Mouse (Mus musculus) midbrain, embryonic 12.5 days (tissue): ENCODE results near the gene 9330161L09Rik. TPM values are rescaled to one million over a fixed set of nuclear protein-coding genes. Genes with fewer than 3 reads are reported as not detected.

Experiments used
- ATAC-seq: fragments of 200-750 bp; cut with Nextera tagmentation; 2 replicates; pipeline ENCODE4 v1.8.0; 2017; ENCODE audit warnings: low read depth, moderate TSS enrichment, moderate library complexity; ENCODE audit not compliant: low FRiP score
- H3K27ac ChIP-seq: fragments of 300-500 bp; sonication (generic); replicated peaks from 2 replicates; pipeline ENCODE4 v1.5.1; 2016; ENCODE audit warnings: mild to moderate bottlenecking
- H3K27me3 ChIP-seq: fragments of 300-500 bp; sonication (generic); 2 replicates; pipeline ENCODE4 v1.6.1; 2016; ENCODE audit warnings: mild to moderate bottlenecking
- H3K36me3 ChIP-seq: fragments of 300-500 bp; sonication (generic); 2 replicates; pipeline ENCODE4 v1.6.1; 2016
- H3K4me1 ChIP-seq: fragments of 300-500 bp; sonication (generic); 2 replicates; pipeline ENCODE4 v1.6.1; 2016
- H3K4me2 ChIP-seq: fragments of 300-500 bp; sonication (generic); replicated peaks from 2 replicates; pipeline ENCODE4 v1.6.1; 2016; ENCODE audit warnings: mild to moderate bottlenecking, moderate library complexity
- H3K4me3 ChIP-seq: fragments of 300-500 bp; sonication (generic); 2 replicates; pipeline ENCODE4 v1.5.1; 2016; ENCODE audit warnings: mild to moderate bottlenecking
- H3K9ac ChIP-seq: fragments of 300-500 bp; sonication (generic); replicated peaks from 2 replicates; pipeline ENCODE4 v1.6.1; 2016; ENCODE audit warnings: mild to moderate bottlenecking, moderate library complexity
- H3K9me3 ChIP-seq: fragments of 300-500 bp; sonication (generic); 2 replicates; pipeline ENCODE4 v1.6.1; 2016; ENCODE audit warnings: mild to moderate bottlenecking
- WGBS: fragments of 180-500 bp; shearing (Covaris S2); methylation state at CpG from one replicate; pipeline ENCODE4 v1.1.7; 2016; 5-methylcytosine and 5-hydroxymethylcytosine counted together
- polyA plus RNA-seq: library from polyadenylated mRNA; unstranded; fragments of >200 nt; fragmentation: Nextera tagmentation; extraction: Ambion mirVana; gene quantifications from 2 replicates; pipeline ENCODE4 v1.2.1, GENCODE M21; 2016

The 9330161L09Rik gene
- polyA plus RNA-seq, 1 experiment from 2014 or later: 0.96 TPM

DNA sequence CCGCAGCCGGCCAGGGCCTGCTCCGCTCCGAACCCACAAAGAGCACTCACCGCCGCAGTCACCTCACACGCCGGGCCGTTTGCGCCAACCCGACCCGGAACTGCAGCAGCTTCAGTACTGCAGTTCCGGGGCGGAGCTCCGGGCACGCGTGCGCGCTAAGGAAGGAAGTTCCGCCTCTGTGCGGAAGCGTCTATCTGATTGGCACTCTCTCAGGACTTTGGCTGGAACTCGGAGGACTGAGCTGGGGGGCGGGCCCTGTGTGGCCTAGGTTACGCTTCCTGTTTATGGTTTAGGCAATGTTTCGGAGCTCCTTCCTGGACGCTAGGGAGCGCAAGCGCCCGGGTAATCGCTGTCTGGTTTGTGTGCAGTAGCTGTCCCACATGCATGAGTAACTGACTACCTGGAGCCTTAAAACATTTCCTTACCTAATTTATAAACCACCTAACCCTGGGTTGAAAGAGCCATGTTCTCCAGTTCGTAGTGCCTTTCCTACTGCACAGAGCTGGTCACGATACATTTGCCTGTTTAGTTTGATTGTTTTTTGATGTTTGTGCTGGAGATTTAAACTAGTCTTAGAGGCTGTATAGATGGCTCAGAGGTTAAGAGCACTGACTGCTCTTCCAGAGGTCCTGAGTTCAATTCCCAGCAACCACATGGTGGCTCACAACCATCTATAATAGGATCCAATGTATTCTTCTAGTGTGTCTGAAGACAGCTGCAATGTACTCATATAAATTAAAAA lies 18.3 kb upstream of the 9330161L09Rik start, which contains the start of gene Ddx24:
Ddx24 (minus strand) TSS at position 102 of the 742 bp plus-strand sequence.
- Histone ChIP-seq H3K4me1 (peaks cover 33% of the 10 kb centered on the region), H3K27ac (no peak within 1 kb of the TSS), H3K9me3 (no peaks in the 10 kb centered on the region), H3K4me3 (peak within 1 kb of the TSS; percentile 95), H3K36me3 (peaks cover 22% of the 10 kb centered on the region), H3K9ac (peak within 1 kb of the TSS; percentile 89), H3K4me2 (peak within 1 kb of the TSS; percentile 93), H3K27me3 (no peaks in the 10 kb centered on the region)
- 1% methylated on average over 33 of the region's 33 CpGs for WGBS
- peak; percentile 100 for ATAC-seq

DNA sequence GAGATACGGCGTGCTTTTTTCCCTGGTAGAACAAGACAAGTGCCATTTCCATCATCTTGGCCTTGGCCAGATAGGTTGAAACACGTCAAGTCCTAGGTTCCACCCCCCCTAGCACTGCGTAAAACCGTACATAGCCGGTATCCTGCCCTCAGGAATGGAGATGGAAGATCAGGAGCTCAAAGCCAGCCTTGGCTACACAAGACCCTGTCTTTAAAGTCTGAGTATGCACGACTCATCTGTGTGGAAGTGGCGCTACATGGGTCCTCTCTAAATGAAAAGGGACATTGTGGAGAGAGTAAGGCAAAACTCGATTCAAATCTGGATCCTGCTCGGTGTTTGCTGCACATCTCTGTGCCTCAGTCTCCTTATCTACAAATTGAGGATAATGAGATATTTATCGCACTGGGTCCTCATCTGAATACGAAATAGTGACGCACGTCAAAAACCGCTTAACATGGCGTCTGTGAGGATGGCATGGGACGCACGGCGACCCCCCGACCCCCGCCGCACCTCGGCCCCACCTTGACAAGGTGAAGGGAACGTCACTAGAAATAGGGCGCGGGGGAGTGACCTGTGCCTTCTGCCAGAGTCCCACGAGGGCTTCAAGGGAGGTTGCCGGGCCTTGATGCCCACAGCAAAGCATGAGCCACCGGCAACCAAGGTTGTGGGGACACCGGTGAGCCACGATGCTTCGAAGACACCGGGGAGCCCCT lies 17.6 kb upstream of the 9330161L09Rik start:
- Histone ChIP-seq H3K9ac (peak overlapping the region; percentile 89), H3K4me3 (peak overlapping the region; percentile 95), H3K27me3 (no peaks in the 10 kb centered on the region), H3K9me3 (no peaks in the 10 kb centered on the region), H3K36me3 (peaks cover 22% of the 10 kb centered on the region), H3K4me2 (peak overlapping the region; percentile 93), H3K27ac (no peak overlapping the region), H3K4me1 (peaks cover 33% of the 10 kb centered on the region)
- no peak for ATAC-seq
- 10% methylated on average over 33 of the region's 33 CpGs for WGBS

DNA sequence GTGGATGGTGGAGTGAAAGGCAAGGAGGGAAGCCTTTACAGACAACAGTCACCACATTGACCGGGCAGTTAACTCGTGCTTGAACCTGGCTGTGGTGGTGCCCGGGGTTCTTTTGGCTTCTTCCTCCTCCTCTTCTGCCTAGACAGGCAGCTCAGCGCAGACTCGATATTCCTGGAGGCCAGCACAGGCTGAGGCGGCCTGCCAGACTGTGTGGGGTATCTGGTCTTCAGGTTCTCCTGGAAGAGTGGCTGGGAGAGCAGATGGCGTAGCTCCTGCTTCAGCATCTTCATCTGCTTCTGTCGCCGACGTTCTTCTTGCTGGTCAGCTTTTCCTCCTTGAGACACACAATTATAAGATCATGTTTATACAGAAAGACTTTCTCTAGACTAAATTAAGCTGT lies 524 bp upstream of the 9330161L09Rik start:
- H3K27me3 ChIP-seq: no peaks in the 10 kb centered on the region
- H3K4me3 ChIP-seq: no peak overlapping the region
- no peaks in the 10 kb centered on the region for H3K4me1 ChIP-seq
- no peaks in the 10 kb centered on the region for H3K9me3 ChIP-seq
- ATAC-seq: no peak
- no peak overlapping the region for H3K27ac ChIP-seq
- no peak overlapping the region for H3K9ac ChIP-seq
- WGBS: 94% methylated on average over 10 of the region's 10 CpGs
- H3K36me3 ChIP-seq: peaks cover 91% of the 10 kb centered on the region
- no peak overlapping the region for H3K4me2 ChIP-seq

DNA sequence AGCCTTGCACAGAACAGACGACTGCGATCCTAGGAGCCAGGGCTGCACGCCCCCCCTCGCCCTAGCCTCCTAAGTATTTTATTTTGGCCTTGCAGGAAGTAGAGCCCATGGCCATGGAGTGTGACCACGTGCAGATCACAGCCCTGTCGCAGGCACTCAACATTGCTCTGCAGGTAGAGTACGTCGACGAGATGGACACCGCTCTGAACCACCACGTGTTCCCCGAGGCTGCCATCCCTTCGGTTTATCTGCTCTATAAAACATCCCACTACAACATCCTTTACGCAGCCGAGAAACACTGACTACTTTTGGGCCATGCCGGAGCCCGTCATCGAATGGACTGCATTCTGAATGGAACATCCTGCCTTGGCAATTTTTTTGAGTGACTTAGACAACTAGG lies 3.5 kb downstream of the 9330161L09Rik start:
- no peaks in the 10 kb centered on the region for H3K4me1 ChIP-seq
- no peak for ATAC-seq
- H3K27ac ChIP-seq: no peak overlapping the region
- peaks cover 65% of the 10 kb centered on the region for H3K36me3 ChIP-seq
- H3K9ac ChIP-seq: no peak overlapping the region
- H3K4me2 ChIP-seq: no peak overlapping the region
- no peak overlapping the region for H3K4me3 ChIP-seq
- WGBS: 89% methylated on average over 18 of the region's 18 CpGs
- H3K27me3 ChIP-seq: no peaks in the 10 kb centered on the region
- H3K9me3 ChIP-seq: no peaks in the 10 kb centered on the region

DNA sequence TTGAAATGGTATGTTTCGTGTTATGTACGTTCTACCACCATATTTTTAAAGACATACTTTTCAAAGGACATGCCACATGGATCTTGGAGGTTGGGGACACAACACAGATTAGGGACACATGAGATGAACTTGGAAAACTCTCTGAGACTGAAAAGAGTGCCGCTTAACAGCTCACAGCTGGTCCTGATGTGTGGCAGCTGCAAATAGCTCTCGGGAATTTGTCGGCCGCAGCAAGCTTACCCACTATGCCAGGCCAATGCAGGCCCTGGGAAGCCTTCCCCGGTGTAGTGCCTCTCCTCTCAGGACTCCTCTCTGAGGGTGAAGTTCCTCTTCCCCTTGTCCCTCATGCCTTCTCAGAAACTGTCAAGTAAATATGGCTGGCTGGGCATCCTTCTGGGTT lies 10.9 kb downstream of the 9330161L09Rik start:
- ATAC-seq: no peak
- Histone ChIP-seq H3K4me3 (no peak overlapping the region), H3K4me2 (no peak overlapping the region), H3K36me3 (peaks cover 9% of the 10 kb centered on the region; the same call in 1 of the 2 replicates), H3K4me1 (no peaks in the 10 kb centered on the region; the same call in 1 of the 2 replicates), H3K27ac (no peak overlapping the region), H3K9me3 (no peaks in the 10 kb centered on the region), H3K27me3 (no peaks in the 10 kb centered on the region), H3K9ac (no peak overlapping the region)
- 87% methylated on average over 7 of the region's 7 CpGs for WGBS

DNA sequence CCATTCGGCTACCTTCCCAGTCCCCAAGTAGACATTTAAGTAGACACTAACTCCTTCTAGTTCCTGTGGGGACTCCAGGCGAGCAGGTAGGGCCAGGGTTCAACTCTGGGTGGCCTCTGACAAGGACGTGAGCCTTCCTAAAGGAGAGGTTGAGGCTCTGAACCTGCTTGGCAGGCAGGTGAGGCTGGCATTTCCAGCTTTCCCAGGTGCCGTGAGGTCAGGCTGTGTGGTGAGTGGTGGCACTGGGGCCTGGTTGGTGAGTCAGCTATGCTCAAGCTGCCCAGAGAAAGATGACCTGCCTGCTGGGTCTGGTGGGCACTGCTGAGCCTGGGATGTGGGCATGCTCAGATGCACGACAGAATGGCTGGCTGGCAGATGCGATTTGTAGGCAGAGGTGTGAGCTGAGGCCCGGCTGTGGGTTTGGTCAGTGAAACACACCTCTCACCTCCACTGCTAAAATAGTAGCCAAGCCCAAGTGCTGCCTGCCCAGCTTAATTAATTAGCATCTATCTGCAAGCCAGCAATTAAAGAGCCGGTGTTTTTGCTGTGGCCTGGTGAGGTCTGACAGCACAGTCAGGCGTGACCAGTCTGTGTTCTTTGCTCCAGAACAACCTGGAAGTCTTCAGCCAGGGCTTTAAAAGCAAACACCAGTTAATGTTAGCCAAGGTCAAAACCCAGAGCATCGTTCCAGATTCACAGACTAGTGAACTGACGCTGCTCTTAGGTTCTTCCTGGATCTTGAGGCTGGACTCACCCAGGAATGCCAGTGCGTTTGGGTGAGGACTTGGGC lies 11.9 kb downstream of the 9330161L09Rik start:
- H3K27me3 ChIP-seq: no peaks in the 10 kb centered on the region
- H3K36me3 ChIP-seq: no peaks in the 10 kb centered on the region
- H3K4me1 ChIP-seq: no peaks in the 10 kb centered on the region; the same call in 1 of the 2 replicates
- no peaks in the 10 kb centered on the region for H3K9me3 ChIP-seq
- WGBS: 86% methylated on average over 12 of the region's 12 CpGs
- H3K4me2 ChIP-seq: no peak overlapping the region
- no peak for ATAC-seq
- H3K27ac ChIP-seq: no peak overlapping the region
- no peak overlapping the region for H3K4me3 ChIP-seq
- no peak overlapping the region for H3K9ac ChIP-seq

DNA sequence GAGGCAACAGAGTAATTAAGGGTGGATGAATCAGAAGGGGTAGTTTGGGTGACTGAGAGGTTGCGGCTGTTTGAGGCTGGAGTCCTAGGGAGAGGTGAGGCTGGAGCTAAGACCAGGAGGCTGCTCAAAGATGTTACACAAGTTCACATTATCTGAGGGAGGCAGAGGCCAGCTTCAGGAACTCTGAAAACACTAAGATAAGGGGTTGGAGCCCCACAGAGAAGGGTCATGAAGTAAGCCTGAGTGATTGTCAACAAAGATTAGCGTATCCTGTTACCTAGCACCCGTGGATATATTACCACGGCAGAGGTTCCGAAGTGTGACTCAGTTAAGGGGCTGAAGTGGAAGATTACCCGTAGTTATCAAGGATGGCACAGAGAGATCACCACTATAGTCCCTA lies 14.1 kb downstream of the 9330161L09Rik start:
- Histone ChIP-seq H3K36me3 (no peaks in the 10 kb centered on the region), H3K4me3 (no peak overlapping the region), H3K9ac (no peak overlapping the region), H3K4me1 (peaks cover 6% of the 10 kb centered on the region), H3K27me3 (no peaks in the 10 kb centered on the region), H3K4me2 (no peak overlapping the region), H3K9me3 (no peaks in the 10 kb centered on the region), H3K27ac (no peak overlapping the region)
- ATAC-seq: no peak
- WGBS: 42% methylated on average over 6 of the region's 6 CpGs

DNA sequence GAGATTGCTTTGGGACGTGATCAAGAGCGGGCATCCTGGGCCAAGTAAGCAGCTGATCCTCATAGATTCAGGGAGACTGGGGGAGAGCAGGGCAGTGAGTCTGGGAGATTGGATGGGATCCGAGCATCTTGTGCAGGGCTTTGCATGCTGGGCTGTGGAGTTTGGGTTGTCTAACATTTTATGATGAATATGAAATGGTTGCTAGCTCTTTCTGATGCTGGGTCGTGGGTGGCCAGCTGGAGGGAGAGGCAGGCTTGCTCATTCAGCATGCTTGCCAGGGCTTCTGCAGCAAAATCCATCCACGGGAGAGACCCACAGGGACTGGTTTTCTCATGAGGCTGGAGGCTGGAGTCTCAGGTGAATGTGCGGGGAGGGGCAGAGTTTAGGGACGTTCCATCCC lies 16.5 kb downstream of the 9330161L09Rik start:
- H3K27ac ChIP-seq: no peak overlapping the region
- H3K27me3 ChIP-seq: no peaks in the 10 kb centered on the region
- ATAC-seq: no peak
- no peaks in the 10 kb centered on the region for H3K36me3 ChIP-seq
- no peak overlapping the region for H3K9ac ChIP-seq
- H3K4me1 ChIP-seq: peaks cover 6% of the 10 kb centered on the region
- no peak overlapping the region for H3K4me2 ChIP-seq
- H3K4me3 ChIP-seq: no peak overlapping the region
- WGBS: 93% methylated on average over 7 of the region's 7 CpGs
- H3K9me3 ChIP-seq: no peaks in the 10 kb centered on the region

DNA sequence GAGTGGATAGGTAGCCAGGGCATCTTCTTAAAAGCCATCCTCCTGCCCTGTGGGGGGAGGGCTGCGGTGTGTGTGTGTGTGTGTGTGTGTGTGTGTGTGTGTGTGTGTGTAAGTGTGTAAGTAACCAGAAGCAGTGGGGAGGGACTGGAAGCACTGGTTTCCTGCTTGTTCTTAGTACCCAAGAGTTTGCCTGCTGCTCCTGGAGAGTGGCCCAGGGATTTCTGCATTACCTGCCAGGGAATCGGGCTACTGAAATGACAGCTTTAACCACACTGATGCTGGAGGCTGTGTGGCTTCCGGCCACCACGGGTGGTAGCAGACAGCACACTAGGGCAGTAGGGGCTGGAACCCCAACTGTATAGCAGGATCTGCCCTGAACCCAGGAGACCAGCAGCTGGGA lies 17.6 kb downstream of the 9330161L09Rik start:
- Histone ChIP-seq H3K4me1 (peaks cover 6% of the 10 kb centered on the region), H3K9ac (no peak overlapping the region), H3K27ac (no peak overlapping the region), H3K27me3 (no peaks in the 10 kb centered on the region), H3K9me3 (no peaks in the 10 kb centered on the region), H3K4me3 (no peak overlapping the region), H3K4me2 (no peak overlapping the region), H3K36me3 (no peaks in the 10 kb centered on the region)
- 74% methylated on average over 4 of the region's 4 CpGs for WGBS
- ATAC-seq: no peak

DNA sequence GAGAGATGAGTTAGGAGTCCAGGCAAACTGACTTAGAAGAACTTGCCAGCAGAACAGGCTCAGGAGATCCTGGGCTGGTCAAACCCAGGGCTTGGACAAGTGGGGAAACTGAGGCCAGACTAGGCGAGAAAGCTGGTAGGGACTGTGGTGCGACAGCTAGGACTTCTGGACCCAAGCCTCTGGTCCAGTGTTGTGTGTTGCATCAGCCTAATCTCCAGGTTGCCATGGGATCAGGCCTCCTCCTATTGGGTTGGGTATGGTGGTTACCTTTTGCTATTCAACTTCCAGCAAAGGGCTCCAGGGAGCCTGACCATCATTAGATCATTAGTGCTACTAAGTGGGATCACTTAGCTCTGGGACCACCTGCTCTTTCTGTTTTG lies 18.3 kb downstream of the 9330161L09Rik start:
- H3K4me1 ChIP-seq: peaks cover 6% of the 10 kb centered on the region
- H3K36me3 ChIP-seq: no peaks in the 10 kb centered on the region
- 56% methylated on average over 2 of the region's 2 CpGs for WGBS
- peak overlapping the region; percentile 81 for H3K4me3 ChIP-seq
- H3K27ac ChIP-seq: no peak overlapping the region
- peak overlapping the region; percentile 89 for H3K9ac ChIP-seq
- no peaks in the 10 kb centered on the region for H3K9me3 ChIP-seq
- no peak for ATAC-seq
- no peaks in the 10 kb centered on the region for H3K27me3 ChIP-seq
- H3K4me2 ChIP-seq: peak overlapping the region; percentile 82

DNA sequence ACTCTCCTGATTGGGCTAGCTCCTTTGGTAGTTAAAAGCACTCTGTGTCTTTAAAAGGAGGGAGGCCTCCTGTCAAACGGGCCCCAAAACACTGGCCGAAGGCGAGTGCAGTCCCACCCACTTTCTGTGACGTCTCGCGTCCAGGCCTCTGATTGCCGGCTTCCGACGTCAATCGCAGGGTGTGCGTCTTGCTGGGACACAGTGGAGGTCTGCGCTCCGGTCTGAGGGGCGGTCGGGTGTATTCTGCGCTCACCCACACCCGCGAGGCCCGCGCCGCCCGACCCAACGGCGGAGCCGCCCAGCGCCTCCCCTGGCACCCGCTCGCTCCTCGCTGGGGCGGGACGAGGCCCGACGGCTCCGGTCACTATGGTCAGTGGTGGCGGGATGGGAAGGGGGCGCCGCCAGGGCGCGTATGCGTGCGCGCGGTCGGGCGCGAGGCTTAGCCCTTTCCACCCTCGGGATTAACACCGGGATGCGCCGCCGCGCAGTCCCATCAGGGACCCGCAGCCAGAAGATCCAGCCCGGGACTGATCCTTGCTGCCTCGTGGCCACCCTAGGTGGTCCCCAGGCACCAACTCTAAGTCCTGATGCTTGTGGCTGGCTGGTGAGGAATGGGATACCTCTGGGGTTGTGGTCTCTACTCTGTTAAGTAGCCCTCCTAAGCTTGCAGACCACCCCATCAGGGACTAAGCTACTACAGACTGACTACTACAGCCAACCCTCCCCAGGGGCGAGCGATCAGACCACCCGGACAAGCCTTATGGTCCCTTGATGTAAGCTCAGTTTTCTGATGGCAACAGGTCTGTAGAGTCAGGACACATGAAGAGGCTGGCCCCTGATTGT lies 18.9 kb downstream of the 9330161L09Rik start, which contains the start of gene Otub2:
Otub2 (plus strand) TSS at position 178 of the 843 bp plus-strand sequence.
- Histone ChIP-seq H3K4me3 (peak within 1 kb of the TSS; percentile 81), H3K36me3 (no peaks in the 10 kb centered on the region), H3K9ac (peak within 1 kb of the TSS; percentile 89), H3K9me3 (no peaks in the 10 kb centered on the region), H3K27ac (peak within 1 kb of the TSS; percentile 74), H3K4me1 (peaks cover 6% of the 10 kb centered on the region), H3K27me3 (0 out of 2 replicates have a peak, but pooled peaks cover 3% of the 10 kb centered on the region), H3K4me2 (peak within 1 kb of the TSS; percentile 82)
- peak; percentile 99 for ATAC-seq
- WGBS: under 1% methylated on average over 58 of the region's 58 CpGs
